Mouse (Mus musculus) megakaryocyte, embryonic 14.5 days (primary cell): ENCODE measurements around the gene Zfp784.

ENCODE experiments used
- FLI1 ChIP-seq: IDR thresholded peaks from 2 replicates; pipeline ENCODE4 v1.6.1; 2012; ENCODE audit warnings: low read length, inconsistent platforms, mixed read lengths
- GATA1 ChIP-seq: IDR thresholded peaks from 3 replicates; pipeline ENCODE4 v1.6.1; 2012; ENCODE audit warnings: mixed read lengths, low read length, inconsistent platforms, borderline replicate concordance

GRCm38 (mm10) chr7:5037026-5037425 is 1.2 kb downstream of the Zfp784 start:
- no peak for TF ChIP-seq GATA1
- TF ChIP-seq FLI1, result no peak
